Mouse (Mus musculus) lung, postnatal 36 days (tissue): ENCODE data around the gene Art2b.
"Not testable (repeated sequence)": the region's sequence is repeated elsewhere in the genome, so short reads cannot be mapped to it uniquely, and the experiment has no call there.

Source experiments
- DNase-seq: peaks from one replicate; pipeline ENCODE4 v3.0.0; 2022; ENCODE audit warnings: mixed read lengths

Art2b gene

GRCm38 (mm10) chr7:101559393-101559792 lies 26.0 kb downstream of the Art2b start:
- DNase-seq: not testable (repeated sequence)

- no peak for DNase-seq
Observed at GRCm38 (mm10) chr7:101557391-101557790, 28.0 kb downstream of the Art2b start.

GRCm38 (mm10) chr7:101555473-101555872 lies 29.9 kb downstream of the Art2b start:
- not testable (repeated sequence) for DNase-seq

- no peak for DNase-seq
Observed at GRCm38 (mm10) chr7:101551530-101551929, 33.9 kb downstream of the Art2b start.

- DNase-seq: no peak
Observed at GRCm38 (mm10) chr7:101550686-101551485, 34.5 kb downstream of the Art2b start.

- DNase-seq: no peak
Observed at GRCm38 (mm10) chr7:101549266-101549665, 36.1 kb downstream of the Art2b start.

GRCm38 (mm10) chr7:101547651-101548050 lies 37.7 kb downstream of the Art2b start:
- DNase-seq: peak; percentile 9

GRCm38 (mm10) chr7:101541734-101542133 lies 43.7 kb downstream of the Art2b start:
- DNase-seq: no peak

GRCm38 (mm10) chr7:101541132-101541531 lies 44.3 kb downstream of the Art2b start:
- peak; percentile 82 for DNase-seq

GRCm38 (mm10) chr7:101540684-101541083 lies 44.7 kb downstream of the Art2b start:
- no peak for DNase-seq

- DNase-seq: no peak
Observed at GRCm38 (mm10) chr7:101539774-101540173, 45.6 kb downstream of the Art2b start.

- DNase-seq: peak; percentile 43
Observed at GRCm38 (mm10) chr7:101538141-101538933, 47.1 kb downstream of the Art2b start.

GRCm38 (mm10) chr7:101537541-101537940 lies 47.9 kb downstream of the Art2b start:
- DNase-seq: peak; percentile 10

- DNase-seq: no peak
Observed at GRCm38 (mm10) chr7:101535517-101535916, 49.9 kb downstream of the Art2b start.

- DNase-seq: no peak
Observed at GRCm38 (mm10) chr7:101535102-101535501, 50.3 kb downstream of the Art2b start.

- no peak for DNase-seq
Observed at GRCm38 (mm10) chr7:101534428-101534827, 51.0 kb downstream of the Art2b start.
